Mouse (Mus musculus): ENCODE results near the gene Tysnd1. TPM values are rescaled to one million over a fixed set of nuclear protein-coding genes. Genes with fewer than 3 reads are reported as not detected.

Tysnd1 gene
- total RNA-seq, 2 experiments from 2014 or later = 12.3 to 14.4 TPM

DNA sequence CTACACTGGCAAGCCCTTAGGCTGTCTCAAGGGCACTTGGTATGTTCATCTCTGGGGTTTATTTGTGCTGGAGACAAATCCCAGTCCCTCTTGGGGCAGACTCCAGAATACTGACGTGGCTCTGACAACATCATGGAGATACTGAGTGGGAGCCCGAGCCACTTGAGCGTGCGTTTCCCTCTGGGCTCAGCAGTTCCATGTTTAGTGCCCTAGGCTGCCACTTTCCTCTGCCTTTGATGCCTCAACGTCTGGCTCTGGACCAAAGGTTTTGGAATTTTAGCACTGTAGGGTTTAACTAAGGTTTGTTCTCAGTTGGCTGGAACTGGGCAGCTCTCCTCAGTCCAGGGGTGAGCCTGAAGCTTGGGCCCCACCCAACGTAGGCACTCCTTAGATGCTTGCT is 28.0 kb downstream of the Tysnd1 start:
- TF ChIP-seq CTCF (IDR thresholded peaks at IDR 0.05) = no peak
- intact Hi-C loops (cut with DNase I) = no loop called here
- H3K27ac ChIP-seq = no peak overlapping the region
- DNase-seq = no peak
- H3K4me3 ChIP-seq = no peak overlapping the region

DNA sequence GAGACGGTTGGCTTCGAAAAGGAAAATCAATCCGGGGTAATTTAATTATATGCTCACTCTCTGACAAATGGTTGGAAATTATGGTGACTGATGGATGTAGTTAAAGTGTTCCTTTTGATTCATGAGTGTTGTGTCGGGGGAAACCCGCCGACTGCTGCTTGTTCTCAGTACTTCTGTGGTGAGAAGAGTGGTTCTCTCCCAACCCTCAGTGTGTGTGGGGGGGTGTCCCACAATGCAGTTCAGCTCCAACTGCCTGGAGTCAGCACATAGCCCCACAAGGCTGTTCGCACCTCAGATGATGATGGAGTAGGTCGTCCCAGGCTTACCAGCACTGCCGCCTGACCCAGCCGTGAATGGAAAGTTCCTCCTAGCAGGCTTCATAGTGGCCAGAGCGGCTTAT is 33.9 kb downstream of the Tysnd1 start:
- no peak overlapping the region for H3K27ac ChIP-seq
- TF ChIP-seq CTCF (IDR thresholded peaks at IDR 0.05) = no peak
- no peak overlapping the region for H3K4me3 ChIP-seq
- DNase-seq = no peak
- intact Hi-C loops (cut with DNase I) = no loop called here

DNA sequence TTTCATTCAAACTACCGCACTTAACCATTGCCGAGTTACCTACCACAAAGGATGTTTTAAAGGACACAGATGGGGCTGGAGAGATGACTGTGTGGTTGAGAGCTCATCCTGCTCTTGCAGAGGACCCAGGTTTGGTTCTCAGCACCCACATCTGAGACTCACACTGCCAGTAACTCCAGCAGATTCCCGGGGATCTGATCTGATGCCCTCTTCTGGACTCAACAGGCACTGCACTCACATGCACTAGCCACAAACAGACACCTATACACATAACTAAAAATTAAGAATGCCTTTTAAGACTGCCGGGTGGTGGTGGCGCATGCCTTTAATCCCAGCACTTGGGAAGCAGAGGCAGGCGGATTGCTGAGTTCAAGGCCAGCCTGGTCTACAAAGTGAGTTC is 34.9 kb downstream of the Tysnd1 start:
- intact Hi-C loops (cut with DNase I) = loop anchor here (5.0 kb wide), 1 partner anchor 58 kb away; no protein-coding TSS in a partner anchor
- no peak for DNase-seq
- no peak for TF ChIP-seq CTCF (IDR thresholded peaks at IDR 0.05)
- Histone ChIP-seq H3K4me3 (no peak overlapping the region), H3K27ac (no peak overlapping the region)

DNA sequence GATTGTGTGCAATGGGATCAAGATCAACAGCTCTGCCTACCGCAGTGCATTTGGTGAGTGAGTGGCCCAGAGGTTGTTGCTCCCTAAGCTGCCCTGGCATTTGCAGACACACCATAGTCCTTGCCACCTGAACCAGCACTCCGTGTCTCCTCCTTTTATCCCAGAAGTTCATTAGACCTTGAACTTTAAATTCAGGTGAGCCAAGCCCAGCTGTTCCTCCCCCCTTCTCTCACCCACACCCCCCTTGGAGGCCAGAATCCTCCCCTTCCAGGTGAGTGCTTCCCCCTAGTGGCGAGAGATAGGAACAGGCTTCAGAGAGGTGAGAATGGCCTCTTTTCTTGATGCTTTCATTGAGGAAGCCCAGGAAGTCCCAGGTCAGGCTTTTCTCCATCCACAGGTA is 39.1 kb downstream of the Tysnd1 start:
- peak; percentile 92 for TF ChIP-seq CTCF (IDR thresholded peaks at IDR 0.05)
- DNase-seq = no peak
- intact Hi-C loops (cut with DNase I) = loop anchor here (2.0 to 5.0 kb wide), 2 partner anchors 16 to 62 kb away; no protein-coding TSS in a partner anchor
- H3K27ac ChIP-seq = no peak overlapping the region
- H3K4me3 ChIP-seq = no peak overlapping the region

DNA sequence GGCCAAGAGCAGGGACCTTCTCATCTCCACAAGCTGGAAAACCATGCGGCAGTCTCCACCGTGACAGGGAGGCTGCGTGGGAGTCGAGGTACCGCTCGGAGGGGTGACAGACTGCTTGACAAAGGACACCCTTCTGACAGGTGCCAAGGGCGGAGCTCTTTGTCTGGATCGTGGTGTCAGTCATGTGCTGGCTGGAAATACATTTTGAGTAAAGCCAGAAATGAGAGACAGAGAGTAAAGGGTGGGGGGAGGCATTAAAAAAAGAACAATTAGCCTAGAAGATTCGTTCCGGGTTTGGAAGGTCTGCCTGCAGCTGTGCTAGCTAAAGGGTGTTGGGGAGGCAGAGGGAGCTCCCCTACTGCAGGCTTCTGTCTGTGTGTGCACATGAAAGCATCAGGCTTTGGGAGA is 41.4 kb downstream of the Tysnd1 start:
- H3K4me3 ChIP-seq = no peak overlapping the region
- intact Hi-C loops (cut with DNase I) = no loop called here
- no peak for TF ChIP-seq CTCF (IDR thresholded peaks at IDR 0.05)
- no peak overlapping the region for H3K27ac ChIP-seq
- no peak for DNase-seq

DNA sequence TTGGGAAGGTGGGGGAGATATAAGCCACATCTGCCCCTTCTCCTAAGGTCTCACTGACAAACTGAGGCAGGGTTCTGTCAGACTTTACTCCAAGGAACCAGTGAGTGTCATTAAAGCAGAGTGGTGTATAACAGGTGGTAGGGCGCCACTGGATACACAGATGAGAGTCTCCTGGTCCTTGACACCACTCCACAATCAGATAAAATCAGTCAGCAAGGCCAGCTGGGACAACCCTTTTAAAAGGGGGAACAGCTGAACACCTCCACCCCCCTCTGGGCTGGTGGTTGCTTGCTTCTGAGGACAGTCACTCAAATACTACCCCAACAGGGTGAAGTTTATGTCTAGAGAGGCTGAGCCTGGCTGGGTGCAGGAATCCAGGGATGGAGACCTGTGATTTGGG is 42.2 kb downstream of the Tysnd1 start:
- Histone ChIP-seq H3K27ac (no peak overlapping the region), H3K4me3 (no peak overlapping the region)
- DNase-seq = no peak
- intact Hi-C loops (cut with DNase I) = no loop called here
- TF ChIP-seq CTCF (IDR thresholded peaks at IDR 0.05) = no peak

DNA sequence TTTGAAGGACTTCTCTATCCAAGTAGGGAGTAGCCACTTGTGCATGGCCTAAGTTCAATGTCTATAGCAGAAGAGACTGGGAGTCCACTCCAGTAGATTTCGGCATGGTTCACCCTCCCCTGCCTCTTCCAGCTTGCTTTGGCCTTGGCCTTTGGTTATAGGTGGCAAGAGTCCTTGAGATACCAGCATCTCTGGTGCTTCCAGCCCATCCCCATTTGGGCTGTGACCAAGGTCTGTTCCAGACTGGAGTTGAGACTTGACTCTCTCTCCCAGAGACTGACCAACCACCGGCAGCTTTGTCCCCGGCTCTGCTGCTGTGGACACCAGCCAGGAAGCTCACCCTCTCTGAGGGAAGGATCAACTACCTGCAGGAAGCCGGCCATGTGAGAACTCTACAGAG is 42.8 kb downstream of the Tysnd1 start:
- Histone ChIP-seq H3K27ac (no peak overlapping the region), H3K4me3 (no peak overlapping the region)
- intact Hi-C loops (cut with DNase I) = no loop called here
- TF ChIP-seq CTCF (IDR thresholded peaks at IDR 0.05) = no peak
- no peak for DNase-seq

DNA sequence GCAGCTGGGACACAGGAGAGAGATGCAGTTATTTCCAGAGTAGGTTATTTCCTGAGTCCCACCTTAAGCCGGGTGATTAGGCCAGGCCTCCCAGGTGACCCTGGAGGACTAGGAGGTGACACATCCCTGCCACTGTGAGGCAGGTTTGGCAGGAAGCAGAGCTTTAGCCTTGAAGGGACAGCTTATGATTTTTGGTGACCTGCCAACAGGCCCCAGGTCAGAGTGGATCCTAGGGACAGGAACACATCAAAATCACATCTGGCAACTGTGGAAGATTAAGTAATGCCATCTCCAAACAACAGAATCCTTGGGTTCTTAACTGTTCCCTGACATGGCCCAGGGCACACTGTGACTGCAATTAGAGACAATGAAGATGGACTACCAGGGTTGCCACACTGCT is 46.0 kb downstream of the Tysnd1 start:
- Histone ChIP-seq H3K27ac (no peak overlapping the region), H3K4me3 (no peak overlapping the region)
- intact Hi-C loops (cut with DNase I) = no loop called here
- no peak for DNase-seq
- TF ChIP-seq CTCF (IDR thresholded peaks at IDR 0.05) = no peak

DNA sequence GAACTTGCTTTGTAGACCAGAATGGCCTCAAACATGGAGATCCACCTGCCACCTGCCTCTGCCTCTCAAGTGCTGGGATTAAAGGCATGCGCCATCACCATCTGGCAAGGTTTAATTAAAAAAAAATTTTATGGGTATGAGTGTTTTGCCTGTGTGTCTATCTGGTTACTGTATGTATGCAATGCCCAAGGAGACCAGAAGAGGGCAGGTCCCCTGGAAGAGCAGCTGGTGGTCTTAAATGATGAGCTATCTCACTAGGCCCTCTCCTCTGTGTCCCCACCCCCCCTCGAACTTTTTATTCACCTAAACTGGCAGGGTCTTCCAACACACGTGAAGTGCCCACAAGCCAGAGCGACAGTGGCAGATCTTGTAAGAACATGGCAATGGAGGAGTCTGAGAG is 46.6 kb downstream of the Tysnd1 start:
- Histone ChIP-seq H3K4me3 (no peak overlapping the region), H3K27ac (no peak overlapping the region)
- intact Hi-C loops (cut with DNase I) = no loop called here
- no peak for DNase-seq
- peak; percentile 15; the same call in 1 of the 2 replicates for TF ChIP-seq CTCF (IDR thresholded peaks at IDR 0.05)

DNA sequence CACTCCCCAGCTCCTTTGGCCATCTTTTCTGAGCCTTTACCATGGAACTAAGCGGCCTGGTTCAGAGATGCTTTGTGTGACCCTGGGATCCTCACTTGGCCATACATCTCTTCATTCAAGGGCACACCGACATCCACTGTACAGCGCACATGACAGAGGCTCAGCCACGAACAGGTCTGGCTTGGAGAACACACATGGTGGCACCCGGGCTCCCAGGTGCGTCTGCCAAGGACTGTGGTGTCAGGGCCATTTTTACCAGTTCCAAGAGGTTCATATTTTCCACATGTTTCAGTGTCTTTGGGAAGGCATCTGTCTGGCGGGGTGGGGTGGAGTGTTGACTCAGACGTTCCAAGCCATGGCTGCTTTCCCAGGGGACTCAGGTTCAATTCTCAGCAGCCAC is 47.0 kb downstream of the Tysnd1 start:
- no peak for DNase-seq
- Histone ChIP-seq H3K27ac (no peak overlapping the region), H3K4me3 (no peak overlapping the region)
- TF ChIP-seq CTCF (IDR thresholded peaks at IDR 0.05) = no peak
- intact Hi-C loops (cut with DNase I) = no loop called here

DNA sequence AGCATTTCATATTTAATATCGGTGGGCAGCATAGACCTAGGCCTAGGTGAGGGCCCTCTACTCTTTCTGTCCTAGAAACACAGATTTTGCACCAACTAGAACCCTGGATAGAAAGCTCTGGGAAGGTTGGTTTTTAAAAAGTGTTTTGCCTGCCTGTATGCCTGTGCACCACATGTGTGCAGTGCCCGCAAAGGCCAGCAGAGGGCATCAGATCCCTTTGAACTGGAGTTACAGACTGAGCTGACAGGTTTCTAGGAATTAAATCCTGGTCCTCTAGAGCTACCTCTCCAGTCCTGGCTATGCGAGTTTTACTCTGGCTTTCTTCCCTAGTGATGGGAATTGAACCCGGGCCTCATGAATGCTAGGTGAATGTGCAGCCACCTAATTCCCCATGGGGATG is 49.8 kb downstream of the Tysnd1 start:
- TF ChIP-seq CTCF (IDR thresholded peaks at IDR 0.05) = peak; percentile 47
- intact Hi-C loops (cut with DNase I) = no loop called here
- Histone ChIP-seq H3K27ac (no peak overlapping the region), H3K4me3 (no peak overlapping the region)
- no peak for DNase-seq

DNA sequence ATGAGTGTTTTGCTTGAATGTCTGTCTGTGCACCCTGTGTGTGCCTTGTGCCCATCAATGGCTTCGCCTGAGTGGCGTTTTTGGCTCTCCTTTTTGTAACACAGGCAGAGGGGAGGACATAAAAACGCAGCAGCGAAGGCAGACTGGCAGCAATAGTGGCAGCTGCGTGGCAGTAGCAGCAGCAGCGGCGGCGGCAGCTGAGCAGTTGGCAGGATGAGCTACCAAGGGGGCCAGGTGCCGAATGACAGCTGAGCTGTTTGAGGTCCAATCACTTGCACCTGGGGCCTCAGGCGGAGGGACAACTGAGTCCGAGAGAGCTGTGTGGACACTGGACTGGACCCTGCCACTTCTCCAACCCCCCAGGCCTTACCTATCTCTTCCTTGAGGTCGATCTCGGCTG is 52.0 kb downstream of the Tysnd1 start:
- intact Hi-C loops (cut with DNase I) = no loop called here
- no peak overlapping the region for H3K4me3 ChIP-seq
- DNase-seq = peak; percentile 39
- TF ChIP-seq CTCF (IDR thresholded peaks at IDR 0.05) = no peak
- no peak overlapping the region for H3K27ac ChIP-seq

DNA sequence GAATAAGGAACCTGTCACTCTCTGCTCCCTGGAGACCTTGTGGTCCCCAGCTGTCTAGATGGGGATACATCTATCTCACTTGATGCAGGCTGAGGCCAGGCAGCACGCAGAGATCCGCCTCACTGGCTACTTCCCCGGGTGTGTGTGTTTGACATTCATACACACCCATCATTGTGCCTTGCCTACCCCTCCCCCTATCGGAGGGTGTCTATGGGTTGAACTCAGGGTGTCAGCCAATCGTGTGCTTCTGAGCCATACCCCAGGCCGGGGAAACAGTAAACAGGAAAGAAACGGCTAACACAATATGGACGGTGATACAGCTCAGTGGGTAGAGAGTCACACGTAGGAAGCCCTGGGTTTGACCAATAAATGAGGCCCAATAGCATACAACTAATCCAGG is 54.7 kb downstream of the Tysnd1 start:
- no peak for TF ChIP-seq CTCF (IDR thresholded peaks at IDR 0.05)
- no peak for DNase-seq
- intact Hi-C loops (cut with DNase I) = no loop called here

DNA sequence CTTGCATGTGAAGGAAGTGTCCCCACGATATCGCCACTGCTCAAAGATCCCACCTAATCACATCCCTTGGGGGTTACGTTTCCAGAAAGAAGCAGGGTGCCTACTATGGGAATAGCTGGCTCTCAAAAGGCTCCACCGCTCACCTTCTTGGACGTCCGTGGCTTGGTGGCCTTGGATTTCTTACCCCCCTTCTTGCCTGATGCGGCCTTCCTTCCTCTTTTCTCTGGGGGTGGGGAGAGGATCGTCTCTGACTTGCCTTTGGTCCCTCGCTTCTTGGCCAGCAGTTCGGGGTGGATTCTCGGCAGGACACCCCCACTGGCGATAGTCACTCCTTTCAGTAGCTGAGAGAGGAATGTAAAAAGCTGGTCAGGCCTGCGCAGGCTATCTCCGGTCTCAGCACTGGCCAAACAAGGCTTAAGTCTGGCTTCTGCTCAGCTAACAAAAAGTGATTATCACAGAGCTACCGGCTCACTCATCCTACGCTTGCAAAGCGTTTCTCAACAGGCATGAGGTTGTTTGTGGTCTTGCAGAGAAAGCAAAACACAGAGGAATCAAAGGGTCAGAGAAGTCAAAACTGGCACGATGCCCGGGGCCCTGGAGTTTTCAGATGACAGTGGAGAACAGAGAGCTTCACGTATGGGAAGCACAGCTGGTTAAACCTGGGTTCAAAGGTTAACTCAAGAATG is 56.4 kb downstream of the Tysnd1 start:
- intact Hi-C loops (cut with DNase I) = no loop called here
- DNase-seq = no peak
- H3K27ac ChIP-seq = no peak overlapping the region
- no peak overlapping the region for H3K4me3 ChIP-seq
- TF ChIP-seq CTCF (IDR thresholded peaks at IDR 0.05) = no peak

More for the DNA sequence above, 54.7 kb downstream of the Tysnd1 start:
- H3K4me3 ChIP-seq = no peak overlapping the region
- H3K27ac ChIP-seq = no peak overlapping the region

Other genes starting within 250 kb of the Tysnd1 start
- 100 to 1,000 TPM; 117 to 161 TPM for gene Eif4ebp2, start 242.9 kb upstream of the Tysnd1 start, total RNA-seq (2021)
- gene Lrrc20, start 219.7 kb upstream of the Tysnd1 start, total RNA-seq (2021) = 100 to 1,000 TPM; 133 to 164 TPM
- under 1 TPM in 1 of 2 experiments, not detected in 1; 0.06 TPM for gene Npffr1, start 100.0 kb upstream of the Tysnd1 start, total RNA-seq (2021)
- 10 to 100 TPM; 48.9 to 61.4 TPM for gene Ppa1, start 47.0 kb upstream of the Tysnd1 start, total RNA-seq (2021)
- 100 to 1,000 TPM; 129 to 145 TPM for gene Sar1a, start 15.2 kb upstream of the Tysnd1 start, total RNA-seq (2021)
- 10 to 100 TPM; 13.9 to 19.7 TPM for gene Aifm2, start 19.7 kb downstream of the Tysnd1 start, total RNA-seq (2021)
- gene H2afy2, start 88.6 kb downstream of the Tysnd1 start, total RNA-seq (2021) = 1 to 10 TPM in 1 of 2 experiments, under 1 TPM in 1; 0.36 to 1.1 TPM

Measured in gastrocnemius, adult 2 months (tissue).